Mouse (Mus musculus) adrenal gland, adult 2 months (tissue): Measurements from ENCODE around the gene Kif26b. TPM values are rescaled to one million over a fixed set of nuclear protein-coding genes. Genes with fewer than 3 reads are reported as not detected.

ENCODE experiments used
- DNase-seq: peaks from one replicate; pipeline ENCODE4 v3.0.0; 2021
- polyA plus RNA-seq: library from polyadenylated mRNA; depleted of rRNA; stranded (reverse); fragments of >200 nt; gene quantifications from 2 replicates; pipeline ENCODE4 v1.2.3, GENCODE M21; 2012
- total RNA-seq, 2 experiments: library from RNA; stranded (reverse); gene quantifications; 2 replicates each; pipeline ENCODE4 v1.2.3; 2021

Kif26b gene
- total and polyA plus RNA-seq, 3 experiments = 0.18 to 1.9 (median 1.6) TPM

DNA sequence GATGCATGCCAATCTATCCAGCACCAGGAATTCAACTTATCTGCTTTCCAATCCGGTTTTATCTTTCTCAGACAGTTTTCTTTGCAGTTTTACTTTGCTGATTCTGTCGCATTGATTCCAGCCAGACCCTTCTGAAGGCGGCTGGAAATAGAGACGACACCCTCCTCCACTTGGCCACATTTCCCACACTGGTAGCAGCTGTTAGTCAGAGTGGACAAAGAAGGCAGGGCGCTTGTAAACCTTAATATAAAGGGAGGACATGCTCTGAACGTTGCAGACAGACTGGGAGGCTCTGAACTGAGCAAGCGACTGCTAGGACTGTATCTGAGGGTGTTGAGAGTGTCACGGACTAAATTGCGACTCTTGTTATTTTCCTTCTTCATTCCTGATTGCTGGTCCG, 11.3 kb downstream of the Kif26b start:
- DNase-seq = no peak

DNA sequence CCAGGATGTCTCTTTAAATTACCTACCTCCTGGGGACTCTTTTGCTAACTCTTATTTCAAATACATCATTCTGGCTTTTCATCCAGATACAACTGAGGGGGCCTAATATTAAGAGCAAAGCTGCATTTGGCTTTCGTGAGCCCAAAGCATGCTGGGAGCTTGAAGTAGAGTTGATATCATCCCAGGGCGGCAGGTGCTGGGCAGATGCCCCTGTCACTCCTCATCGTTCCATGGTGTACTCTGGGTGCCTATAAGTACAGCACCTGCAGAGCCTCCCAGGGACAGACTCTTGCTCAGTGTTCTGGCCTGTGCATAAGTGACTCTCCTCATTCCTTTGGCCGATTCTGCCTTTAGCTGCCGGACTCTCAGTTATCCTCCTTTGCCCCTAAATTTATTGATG, 13.5 kb downstream of the Kif26b start:
- DNase-seq = no peak

DNA sequence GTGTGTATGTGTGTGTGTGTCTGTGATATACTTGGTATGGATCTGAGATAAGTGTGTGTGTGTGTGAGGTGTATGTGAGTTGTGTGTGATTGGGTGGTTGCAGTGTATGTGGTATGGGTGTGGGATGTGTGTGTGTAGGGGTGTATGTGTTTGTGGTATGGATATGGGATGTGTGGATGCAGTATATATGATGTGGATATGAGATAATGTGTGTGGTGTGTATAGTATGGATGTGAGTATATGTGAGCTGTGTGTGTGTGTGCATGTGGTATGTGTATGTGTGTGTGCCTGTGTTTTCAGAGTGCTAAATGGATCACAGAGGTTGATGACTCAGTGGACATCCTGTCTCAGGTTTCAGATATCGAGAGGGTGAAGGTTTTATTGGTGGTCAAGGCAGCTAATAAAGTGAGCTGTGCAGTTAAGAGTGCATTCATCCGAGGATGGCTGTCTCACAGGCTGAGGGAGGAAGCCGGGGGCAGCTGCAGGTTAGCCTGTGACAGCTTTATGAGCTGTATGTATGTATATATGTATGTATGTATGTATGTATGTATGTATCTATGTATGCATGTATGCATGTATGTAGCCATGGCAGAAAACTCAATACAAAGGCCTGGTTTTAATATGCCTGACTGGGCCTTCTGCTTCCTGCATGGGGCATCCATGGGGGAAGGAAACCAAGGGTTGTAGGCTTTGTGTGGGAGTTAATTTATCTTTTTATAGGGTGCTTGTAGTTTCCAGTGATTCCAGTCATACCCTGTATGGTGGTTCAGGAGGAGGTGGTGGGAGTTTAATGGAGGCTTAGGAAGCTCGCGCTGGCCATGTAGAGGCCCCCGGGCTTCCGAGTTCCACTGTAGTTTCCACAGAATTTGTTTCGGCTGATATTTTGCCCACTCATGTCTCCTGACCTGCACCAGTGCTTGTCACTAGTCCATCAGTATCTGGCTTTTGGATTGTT, 14.3 kb downstream of the Kif26b start:
- no peak for DNase-seq

DNA sequence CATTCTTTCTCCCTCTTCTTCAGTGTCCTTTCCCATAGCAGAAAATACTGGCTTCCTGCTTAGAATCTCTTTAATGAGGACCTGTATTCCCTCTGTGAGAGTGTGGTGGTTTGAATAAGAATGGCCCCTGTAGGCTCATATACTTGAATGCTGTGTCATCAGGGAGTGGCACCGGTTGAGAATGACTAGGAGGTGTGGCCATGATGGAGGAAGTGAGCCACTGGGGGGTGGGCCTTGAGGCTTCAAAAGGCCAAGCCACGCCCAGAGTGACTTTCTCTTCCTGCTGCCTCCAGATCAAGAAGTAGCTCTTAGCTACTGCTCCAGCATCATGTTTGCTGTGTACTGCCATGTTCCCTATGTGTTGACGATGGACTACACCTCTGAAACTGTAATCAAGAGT, 15.7 kb downstream of the Kif26b start:
- no peak for DNase-seq

DNA sequence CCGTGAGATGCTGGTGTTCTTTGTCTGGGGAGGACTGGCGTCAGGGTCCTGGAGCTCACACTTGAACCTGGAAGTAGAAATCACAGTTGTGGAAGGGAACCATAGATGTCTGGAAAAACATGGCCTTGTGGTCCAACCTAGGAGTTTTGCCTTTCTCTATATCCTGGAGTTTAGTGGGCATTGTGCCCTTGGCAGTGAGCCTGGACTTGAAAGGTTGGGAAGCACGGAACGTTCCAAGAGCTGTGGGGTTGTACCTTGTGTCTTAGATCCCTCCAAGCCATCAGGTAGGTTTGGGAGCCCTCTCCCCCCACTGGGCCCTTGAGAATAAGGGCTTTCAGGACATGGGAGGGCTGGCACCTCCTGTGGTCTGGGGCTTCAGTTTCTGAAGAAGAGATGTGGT, 20.7 kb downstream of the Kif26b start:
- DNase-seq = peak; percentile 6

DNA sequence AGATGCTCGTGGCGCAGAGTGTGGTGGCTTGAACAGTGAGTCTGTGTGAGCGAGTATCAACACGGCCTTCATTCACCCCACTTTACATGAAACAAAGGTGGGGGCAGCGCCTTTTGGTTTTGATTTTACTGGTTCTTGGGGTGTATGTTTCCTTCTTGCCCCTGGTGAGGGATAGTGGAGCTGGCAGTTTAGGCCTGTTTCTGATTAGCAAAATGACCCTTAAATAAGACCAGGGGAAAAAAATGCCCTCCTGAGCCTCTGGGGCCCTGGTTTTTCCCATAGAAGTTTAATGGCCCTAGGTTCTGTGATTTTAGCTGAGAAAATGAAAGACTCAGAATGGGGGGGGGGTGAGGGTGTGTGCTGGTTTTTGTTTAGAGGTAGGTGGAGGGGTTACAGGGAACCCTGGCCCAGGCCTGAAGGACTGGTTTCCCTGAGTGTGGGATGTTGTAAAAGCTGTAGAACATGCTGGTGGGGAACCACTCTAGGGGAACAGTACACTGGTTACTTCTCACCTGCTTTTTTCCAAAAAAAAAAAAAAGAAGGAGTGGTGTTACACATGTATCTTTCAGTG, 21.6 kb downstream of the Kif26b start:
- DNase-seq = no peak

DNA sequence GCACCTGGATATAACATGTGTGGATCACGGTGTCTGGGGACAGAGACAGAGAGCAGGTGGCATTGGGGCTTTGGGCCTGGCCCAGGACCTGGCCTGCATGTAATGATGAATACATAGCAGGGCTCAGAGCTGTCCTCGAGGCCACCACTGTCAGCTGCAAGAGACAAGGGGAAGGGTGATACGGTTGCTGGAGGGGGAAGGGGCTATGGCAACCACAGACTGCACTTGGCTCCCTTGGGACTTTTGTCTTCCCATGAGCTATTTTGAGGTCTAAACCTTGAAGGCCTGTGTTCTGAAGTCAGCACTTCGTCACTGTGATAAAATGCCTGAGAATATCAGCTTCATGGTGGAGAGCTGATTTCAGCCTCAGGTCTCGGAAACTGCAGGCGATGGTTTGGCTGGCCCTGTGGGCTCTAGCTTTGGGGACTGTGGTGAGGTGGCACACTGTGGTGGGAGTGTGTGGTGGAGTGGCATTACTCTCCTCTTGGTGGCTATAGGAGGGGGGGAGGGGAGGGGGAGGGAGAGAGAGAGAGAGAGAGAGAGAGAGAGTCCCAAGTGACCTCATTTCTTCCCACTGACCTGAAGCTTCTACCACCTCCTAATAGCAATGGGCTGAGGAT, 23.5 kb downstream of the Kif26b start:
- no peak for DNase-seq

DNA sequence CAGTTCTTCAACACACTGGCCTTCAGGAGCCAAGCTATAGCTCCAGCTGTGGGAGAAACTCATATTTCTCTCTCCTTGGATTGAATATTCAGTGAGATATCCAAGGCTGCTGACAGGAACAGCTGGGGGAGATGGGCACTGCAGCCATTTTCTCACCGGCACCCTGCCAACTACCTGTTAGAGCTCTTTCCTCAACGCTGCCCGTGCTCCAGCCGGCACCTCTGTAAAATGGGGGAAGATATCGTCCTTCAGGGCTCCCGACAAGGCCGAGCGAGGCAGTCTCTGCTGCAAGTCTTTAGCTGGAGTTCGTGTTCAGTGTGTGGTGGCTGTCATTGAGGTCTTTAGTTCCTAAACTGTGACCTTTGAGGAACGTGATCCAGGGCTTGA, 24.0 kb downstream of the Kif26b start:
- DNase-seq = no peak

DNA sequence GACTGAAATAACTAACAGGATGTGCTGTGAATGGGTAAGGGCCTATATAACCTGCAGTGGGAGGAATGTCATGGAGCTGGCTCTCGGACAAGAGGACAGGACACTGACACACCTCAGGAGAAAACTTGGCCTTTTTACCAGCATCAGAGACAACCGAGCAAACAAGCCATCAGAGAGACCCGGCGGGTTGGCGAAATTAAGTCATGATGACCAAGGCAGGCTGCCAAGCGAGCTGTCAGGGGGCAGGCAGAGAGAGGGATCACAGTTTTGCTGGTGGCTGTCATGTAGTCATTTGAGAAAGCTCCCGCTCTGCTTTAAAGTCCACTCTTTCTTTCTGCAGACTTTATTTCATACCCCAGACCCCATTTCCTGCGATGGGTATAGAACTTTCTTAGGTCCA, 27.3 kb downstream of the Kif26b start:
- DNase-seq = no peak

DNA sequence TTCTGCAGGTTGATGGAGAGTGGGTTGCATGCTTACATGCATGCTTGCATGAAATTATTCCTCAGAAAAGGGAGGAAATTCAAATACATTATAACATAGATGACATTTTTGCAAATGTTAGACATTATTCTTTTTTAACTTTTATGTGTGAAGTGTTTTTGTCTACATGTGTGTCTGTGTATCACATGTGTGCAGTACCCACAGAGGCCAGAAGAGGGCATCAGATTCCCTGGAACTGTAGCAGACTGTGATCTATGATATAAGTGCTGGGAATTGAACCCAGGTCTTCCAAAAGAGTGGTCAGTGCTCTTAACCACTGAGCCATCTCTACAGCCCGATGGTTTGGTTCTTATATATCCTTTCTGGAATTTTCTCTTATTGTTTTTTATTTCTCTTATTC, 31.1 kb downstream of the Kif26b start:
- no peak for DNase-seq

DNA sequence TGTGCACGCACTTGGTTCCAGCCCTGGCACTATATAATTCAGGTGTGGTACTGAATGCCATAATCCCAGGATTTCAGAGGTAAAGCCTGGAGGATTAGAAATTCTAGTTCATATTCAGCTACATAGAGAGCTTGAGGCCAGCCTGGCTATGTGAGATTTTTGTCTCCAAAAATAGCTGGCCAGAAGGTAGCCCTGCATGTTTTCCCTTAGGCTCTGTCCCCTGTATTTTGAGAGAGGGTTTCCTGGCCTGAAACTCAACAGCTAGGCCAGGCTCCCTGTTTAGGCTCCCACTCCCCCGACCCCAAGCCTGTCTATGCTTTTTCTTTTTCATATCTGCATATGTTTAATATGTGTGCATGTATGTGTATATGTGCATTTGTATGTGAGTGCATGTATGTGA, 34.9 kb downstream of the Kif26b start:
- no peak for DNase-seq

DNA sequence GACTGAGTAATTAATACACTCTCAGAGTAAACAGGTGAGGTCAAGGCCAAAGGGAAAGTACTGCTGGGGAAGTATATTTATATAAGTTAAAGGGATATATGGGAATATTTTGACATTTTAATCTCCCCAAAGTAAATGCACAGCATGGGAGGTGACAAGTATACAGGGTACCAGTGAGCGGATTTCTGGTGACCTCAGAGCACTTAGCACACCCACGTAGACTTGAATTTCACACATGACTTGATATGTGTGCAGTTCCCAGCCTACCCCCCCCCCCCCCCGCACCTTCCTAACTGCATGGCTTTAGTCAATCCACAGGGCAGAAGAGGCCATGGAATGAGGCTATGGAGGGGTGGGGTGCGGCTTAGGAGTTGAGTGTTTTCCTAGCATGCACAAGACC, 35.9 kb downstream of the Kif26b start:
- no peak for DNase-seq

DNA sequence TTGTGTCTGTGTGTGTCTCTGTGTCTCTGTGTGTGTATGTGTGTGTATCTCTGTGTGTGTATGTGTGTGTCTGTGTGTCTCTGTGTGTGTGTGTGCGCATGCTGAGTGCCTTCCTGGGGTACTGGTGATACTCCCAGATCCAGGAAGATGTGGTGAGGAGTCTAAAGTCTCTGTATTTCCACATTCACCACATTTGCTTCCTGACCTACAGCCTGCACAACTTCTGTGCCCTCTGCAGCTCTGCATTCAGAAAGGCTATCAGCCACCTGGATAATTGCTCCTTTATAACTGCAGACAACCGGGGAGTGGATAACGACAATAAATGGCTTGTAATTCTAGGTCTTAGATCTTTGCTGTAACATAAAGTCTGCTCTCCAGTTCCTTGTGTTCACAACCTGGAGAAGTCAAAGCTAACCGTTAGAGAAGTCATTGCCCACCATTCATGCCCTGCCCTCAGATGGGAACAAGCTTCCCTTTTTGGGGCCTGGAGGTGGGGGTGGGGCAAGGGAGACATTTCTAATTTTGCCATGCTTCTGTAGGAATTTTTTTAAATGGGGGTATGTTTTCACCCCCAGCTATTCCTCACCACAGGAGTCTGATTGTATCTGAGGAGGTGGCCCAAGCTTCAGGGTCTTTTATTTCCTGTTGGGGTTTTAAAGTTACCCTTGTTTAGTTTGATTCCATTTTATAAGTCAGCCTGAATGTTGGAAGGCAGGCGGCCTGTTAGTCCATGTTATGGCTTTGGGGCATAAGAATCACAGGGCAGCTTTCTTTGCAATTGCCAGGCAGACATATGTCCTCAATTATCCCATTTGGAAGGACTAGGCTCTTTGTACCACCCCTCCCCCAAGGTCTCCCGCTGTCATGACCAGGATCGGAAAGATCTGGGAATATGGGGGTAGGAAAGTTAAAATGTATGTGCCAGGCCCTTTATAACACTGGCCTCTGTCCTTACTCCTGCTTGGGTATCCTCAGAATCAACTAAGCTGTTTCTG, 39.9 kb downstream of the Kif26b start:
- no peak for DNase-seq

DNA sequence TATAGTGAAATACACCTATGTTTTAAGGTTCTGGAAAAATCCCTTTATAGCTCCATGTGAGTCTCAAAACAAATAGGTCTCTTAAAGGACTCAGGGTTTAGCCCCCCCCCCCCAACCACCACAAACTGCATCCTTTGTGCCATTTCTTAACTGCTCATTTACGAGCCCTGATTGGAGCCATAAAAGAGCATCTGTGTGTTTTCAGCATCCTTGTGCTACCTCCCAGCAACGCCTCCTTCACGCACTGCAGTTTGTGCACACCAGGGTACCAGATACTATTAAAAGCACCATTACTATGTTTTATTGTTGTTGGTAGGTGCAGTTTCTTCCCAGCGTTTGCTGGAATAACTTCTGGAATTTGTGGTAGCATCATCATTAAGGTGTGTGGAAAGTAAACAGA, 42.1 kb downstream of the Kif26b start:
- DNase-seq = no peak

DNA sequence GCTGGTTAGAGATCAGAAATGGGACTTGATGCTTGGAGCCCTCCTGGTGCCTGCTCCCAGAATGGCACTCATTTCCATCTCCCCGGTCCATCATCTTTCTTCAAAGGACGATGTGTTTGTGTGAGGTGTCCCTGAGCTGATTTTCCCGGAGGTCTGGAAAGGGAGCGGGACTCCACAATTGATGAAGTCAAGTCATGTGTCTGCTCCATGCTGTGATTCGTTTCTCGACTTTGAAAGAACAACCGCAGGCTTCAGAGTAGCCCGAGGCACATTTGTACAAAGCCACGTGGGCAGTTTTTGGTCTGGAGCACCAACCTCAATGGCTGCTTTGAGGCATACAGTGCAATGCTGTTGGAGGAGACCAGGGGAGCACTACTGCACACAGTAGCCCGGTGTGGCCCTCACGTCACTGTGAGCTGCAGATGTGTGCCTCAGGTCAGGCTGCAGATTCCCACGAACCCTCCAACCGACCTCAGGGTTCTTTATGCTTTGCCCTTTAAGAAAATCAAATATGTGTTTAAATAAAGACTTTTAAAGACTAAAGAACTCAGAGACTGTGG, 43.0 kb downstream of the Kif26b start:
- no peak for DNase-seq

DNA sequence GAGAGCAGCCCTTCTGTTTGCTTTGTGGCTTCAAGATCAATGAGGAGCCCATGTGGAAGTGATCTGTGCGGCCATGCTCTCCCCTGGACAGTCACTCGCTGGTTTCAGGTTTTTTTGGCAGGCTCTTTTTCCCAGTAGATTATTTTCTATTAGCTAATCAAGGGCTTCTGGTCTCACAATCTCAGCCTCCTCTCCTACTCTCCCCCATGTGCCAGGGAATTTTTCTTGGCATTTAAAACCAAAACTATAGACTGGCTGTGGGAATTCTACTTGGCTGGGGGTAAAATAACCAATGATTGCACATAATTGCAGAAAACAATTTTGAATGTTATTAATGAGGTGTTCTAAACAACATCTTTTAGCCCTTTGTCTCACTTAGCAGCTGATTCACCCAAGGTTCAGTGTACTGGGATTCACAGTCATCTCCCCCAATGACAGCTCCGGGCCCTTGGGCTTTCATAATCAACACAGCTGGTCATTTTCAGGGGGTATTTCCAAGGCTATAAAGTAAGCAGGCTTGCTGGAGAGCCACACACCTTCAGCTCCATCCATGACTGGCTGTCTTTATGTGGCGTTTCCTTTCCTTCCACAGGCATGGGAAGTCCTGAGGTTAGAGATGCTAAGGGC, 44.6 kb downstream of the Kif26b start:
- DNase-seq = no peak

DNA sequence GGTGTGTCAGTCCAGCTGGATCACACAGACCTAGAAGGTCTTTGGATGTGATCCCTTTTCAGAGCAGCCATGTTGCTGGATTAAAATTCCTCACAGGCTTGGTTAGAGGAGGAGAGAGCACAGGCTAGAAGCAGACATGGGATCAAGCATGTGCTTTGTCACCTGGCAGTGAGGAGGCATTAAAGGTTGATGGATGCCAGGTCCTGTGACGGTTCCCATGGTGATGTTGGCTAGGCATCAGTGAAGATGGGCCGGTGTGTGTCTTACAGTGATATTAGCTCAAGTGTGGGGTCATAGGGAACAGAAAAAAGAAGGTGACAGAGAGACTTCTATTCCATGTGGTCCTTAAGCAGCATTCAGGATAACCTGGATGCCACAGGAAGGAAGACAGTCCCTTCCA, 46.8 kb downstream of the Kif26b start:
- DNase-seq = no peak

DNA sequence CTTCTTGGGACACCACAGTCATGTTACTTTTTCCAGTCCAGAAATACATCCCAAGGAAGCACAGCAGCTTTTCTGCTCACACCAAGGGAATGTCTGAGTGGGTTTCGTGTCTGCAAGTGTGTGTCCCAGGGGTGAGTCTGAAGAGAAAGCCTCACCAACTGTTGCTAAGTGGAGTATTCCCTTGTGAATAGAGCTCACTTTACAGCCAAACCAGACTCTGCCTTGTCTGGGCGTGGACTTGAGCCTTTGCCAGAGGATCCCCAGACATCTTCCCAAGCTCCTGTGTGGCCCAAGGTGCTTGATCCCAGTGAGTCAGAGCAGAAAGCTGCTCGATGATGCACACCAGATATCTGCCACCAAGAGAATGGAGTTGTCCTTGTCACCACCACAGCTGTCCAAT, 48.0 kb downstream of the Kif26b start:
- no peak for DNase-seq

DNA sequence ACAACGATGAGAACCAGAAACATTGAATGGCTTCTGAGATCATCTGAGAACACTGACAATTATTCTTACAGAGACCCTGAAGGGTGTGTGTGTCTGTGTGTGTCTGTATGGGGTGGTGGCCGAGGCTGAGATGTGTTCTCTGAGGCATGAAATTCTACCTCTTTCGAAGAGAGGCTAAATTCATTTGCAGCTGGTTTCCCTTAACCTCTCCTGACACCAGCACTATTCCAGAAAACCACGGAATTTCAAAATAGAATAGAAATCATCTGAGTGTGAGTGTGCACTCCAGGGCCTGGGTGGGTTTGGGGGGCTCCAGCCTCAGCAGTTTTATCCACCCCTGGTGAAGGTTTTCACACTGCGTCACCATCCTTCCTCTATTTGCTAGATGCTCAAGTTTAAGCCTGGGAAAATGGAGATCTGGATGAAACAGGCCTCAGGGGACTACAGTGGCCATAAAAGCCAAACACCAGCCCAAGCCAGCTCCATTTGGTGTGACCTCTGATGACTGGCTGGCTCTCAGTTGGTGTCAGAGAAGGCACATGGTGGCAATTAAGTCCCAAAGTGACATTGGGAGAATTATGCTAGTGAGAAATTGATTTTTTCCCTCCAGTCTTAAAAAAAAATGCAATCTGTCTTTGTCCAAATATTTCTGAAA, 56.6 kb downstream of the Kif26b start:
- no peak for DNase-seq
